Comparison of ENCODE assay signal across 7 mouse cellular contexts in genomic region chr12:46818856-46819347, GRCm38 (mm10). TPM values are rescaled to one million over a fixed set of nuclear protein-coding genes. Genes with fewer than 3 reads are reported as not detected.
DNase-seq lines count a peak whose midpoint lies in the region; ATAC-seq and TF ChIP-seq lines count a peak whose summit lies in the region.

Gene Nova1, minus strand, starts transcription at chr12:46818929.

- peak within 1 kb of the TSS; percentile 97 for H3K9ac ChIP-seq in hindbrain, postnatal 0 days (replicated peaks; ENCODE audit: low read length)

- no peaks in the 10 kb centered on the region for H3K27me3 ChIP-seq in hindbrain, postnatal 0 days (ENCODE audit: insufficient read depth, low read length)

- peak within 1 kb of the TSS; percentile 100 for H3K27ac ChIP-seq in hindbrain, postnatal 0 days

- peak within 1 kb of the TSS; percentile 90 for H3K4me3 ChIP-seq in hindbrain, postnatal 0 days (ENCODE audit: low read length)

- H3K9me3 ChIP-seq in hindbrain, postnatal 0 days (ENCODE audit: low read length), result no peaks in the 10 kb centered on the region

- peak; percentile 76 for DNase-seq in adrenal gland, adult 2 months
- DNase-seq in cerebellum, postnatal 36 days, result peak; percentile 80 to 85
- peak; percentile 63 for DNase-seq in gastrocnemius, postnatal 10 days
- DNase-seq in hindbrain, postnatal 0 days (ENCODE audit: low spot score), result no peak
- DNase-seq in left cerebral cortex, adult 9 months (ENCODE audit: low spot score in 2 of 2), result peak; percentile 42 to 73
- DNase-seq in skeletal muscle tissue, adult 2 months (ENCODE audit: low read depth, low spot score), result peak; percentile 41

- no peaks in the 10 kb centered on the region for H3K36me3 ChIP-seq in hindbrain, postnatal 0 days (ENCODE audit: insufficient read depth, low read length)

- peak within 1 kb of the TSS; percentile 77 for H3K4me2 ChIP-seq in hindbrain, postnatal 0 days (ENCODE audit: low read depth, low read length)

- H3K4me1 ChIP-seq in hindbrain, postnatal 0 days (ENCODE audit: insufficient read depth, low read length), result no peaks in the 10 kb centered on the region

- WGBS in hindbrain, postnatal 0 days, result under 1% methylated on average over 27 of the region's 68 CpGs

- no peak for TF ChIP-seq CTCF in hindbrain, postnatal 0 days (IDR thresholded peaks at IDR 0.05; ENCODE audit: low read depth)

- ATAC-seq in hindbrain, postnatal 0 days, result peak; percentile 91
- ATAC-seq in megakaryocyte progenitor cell, adult 5-6 weeks (replicated peaks; ENCODE audit: poor library complexity), result peak; percentile 58

RNA-seq across cellular contexts. Expression of gene Nova1, which starts in this region (rescaled TPM):
- 1 to 10 TPM; 2.7 to 5.8 TPM for total RNA-seq in adrenal gland, adult 2 months (2021)
- polyA plus RNA-seq in adrenal gland, adult 2 months (2012; rRNA removed), result 0.45 and 0.70 TPM in 2 replicates
- 10 to 100 TPM in 1 of 2 experiments, 1 to 10 TPM in 1; 9.2 to 11.5 TPM for total RNA-seq in gastrocnemius, postnatal 10 days (2021)
- total RNA-seq in hindbrain, postnatal 0 days (2014; rRNA removed), result 86.3 and 88.2 TPM in 2 replicates
- 53.8 and 54.8 TPM in 2 replicates for polyA plus RNA-seq in hindbrain, postnatal 0 days (2015; fragmentation: Nextera tagmentation; extraction: Ambion mirVana)
- not detected in 2 replicates for total RNA-seq in megakaryocyte progenitor cell, adult 5-6 weeks (2015)
- not detected in 2 replicates for total RNA-seq in megakaryocyte progenitor cell, adult 5-6 weeks (2017)

Comparison
In these comparisons a context has a peak if more than half of its experiments do, and no peak if none do; other contexts are left out.
1. RNA of gene Nova1 (polyA plus RNA-seq): 53.8 to 54.8 TPM in hindbrain, postnatal 0 days; 0.45 to 0.70 TPM in adrenal gland, adult 2 months; every median in the first group is over 10 times any median in the second.
2. Peak in ATAC-seq in megakaryocyte progenitor cell, adult 5-6 weeks; RNA of the gene not detected or under 1 TPM.